Mouse (Mus musculus) intestine, postnatal 0 days (tissue): ENCODE results near the gene Yrdc. TPM values are rescaled to one million over a fixed set of nuclear protein-coding genes. Genes with fewer than 3 reads are reported as not detected.

ENCODE experiments used
- ATAC-seq: fragments of 200-750 bp; cut with Nextera tagmentation; 2 replicates; pipeline ENCODE4 v1.8.0; 2017; ENCODE audit warnings: mild to moderate bottlenecking, moderate TSS enrichment, moderate library complexity
- H3K27ac ChIP-seq: fragments of 300-500 bp; sonication (generic); 2 replicates; pipeline ENCODE4 v1.5.1; 2014; ENCODE audit warnings: mild to moderate bottlenecking, low read depth, low read length, moderate library complexity
- H3K27me3 ChIP-seq: fragments of 300-500 bp; sonication (generic); replicated peaks from 2 replicates; pipeline ENCODE4 v1.6.1; 2014; ENCODE audit warnings: low read length, mixed read lengths; ENCODE audit not compliant: control insufficient read depth, insufficient read depth
- H3K36me3 ChIP-seq: fragments of 300-500 bp; sonication (generic); 2 replicates; pipeline ENCODE4 v1.6.1; 2014; ENCODE audit warnings: mild to moderate bottlenecking, moderate library complexity; ENCODE audit not compliant: control insufficient read depth, insufficient read depth
- H3K4me1 ChIP-seq: fragments of 300-500 bp; sonication (generic); replicated peaks from 2 replicates; pipeline ENCODE4 v1.6.1; 2014; ENCODE audit warnings: antibody characterized with exemption, low read length, mixed read lengths; ENCODE audit not compliant: control insufficient read depth, insufficient read depth
- H3K4me2 ChIP-seq: fragments of 300-500 bp; sonication (generic); replicated peaks from 2 replicates; pipeline ENCODE4 v1.6.1; 2014; ENCODE audit warnings: low read depth, mild to moderate bottlenecking, moderate library complexity
- H3K4me3 ChIP-seq: fragments of 300-500 bp; sonication (generic); 2 replicates; pipeline ENCODE4 v1.5.1; 2014; ENCODE audit warnings: low read depth, low read length
- H3K9ac ChIP-seq: fragments of 300-500 bp; sonication (generic); 2 replicates; pipeline ENCODE4 v1.6.1; 2014; ENCODE audit warnings: mild to moderate bottlenecking, low read depth, low read length
- H3K9me3 ChIP-seq: fragments of 300-500 bp; sonication (generic); 2 replicates; pipeline ENCODE4 v1.6.1; 2016; ENCODE audit warnings: mixed run types; ENCODE audit not compliant: control insufficient read depth
- CTCF ChIP-seq: sonication (generic); IDR thresholded peaks from 2 replicates; pipeline ENCODE4 v1.5.1; 2016; ENCODE audit warnings: low read depth, mild to moderate bottlenecking, control low read depth, antibody characterized with exemption, moderate library complexity
- WGBS: fragments of 180-500 bp; shearing (Covaris S2); extraction: QIAGEN DNeasy Blood & Tissue Kit; methylation state at CpG from one replicate; pipeline ENCODE4 v1.1.7; 2014; 5-methylcytosine and 5-hydroxymethylcytosine counted together
- polyA plus RNA-seq: library from polyadenylated mRNA; unstranded; fragments of >200 nt; fragmentation: Nextera tagmentation; extraction: Ambion mirVana; gene quantifications from 2 replicates; pipeline ENCODE4 v1.2.1, GENCODE M21; 2015

Gene Yrdc
- polyA plus RNA-seq, 1 experiment from 2014 or later = 19.9 TPM

DNA sequence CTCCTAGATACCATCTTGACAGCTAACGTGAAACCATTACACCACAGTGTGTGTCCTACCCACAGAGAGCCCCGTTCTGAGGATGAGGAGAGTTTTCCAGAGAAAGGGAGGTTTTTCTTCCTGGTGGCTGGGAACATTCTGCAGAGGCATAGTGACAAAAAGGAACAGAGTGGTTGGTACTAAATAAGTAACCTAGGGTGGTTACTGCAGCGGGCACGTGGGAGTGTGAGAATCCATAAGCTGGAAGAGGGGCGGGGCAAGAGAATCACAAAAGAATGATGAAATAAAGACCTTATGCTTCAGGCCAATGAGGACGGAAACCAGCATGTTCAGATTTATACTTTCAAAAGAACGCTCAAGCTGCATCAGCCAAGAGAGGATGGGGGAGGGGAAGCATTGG lies 38.2 kb downstream of the Yrdc start:
- WGBS = 71% methylated on average over 7 of the region's 7 CpGs
- TF ChIP-seq CTCF = no peak
- Histone ChIP-seq H3K27me3 (peaks cover 22% of the 10 kb centered on the region), H3K36me3 (no peaks in the 10 kb centered on the region), H3K4me1 (no peaks in the 10 kb centered on the region), H3K9ac (no peak overlapping the region), H3K4me2 (no peak overlapping the region), H3K27ac (no peak overlapping the region), H3K9me3 (no peaks in the 10 kb centered on the region), H3K4me3 (no peak overlapping the region)
- ATAC-seq = no peak

DNA sequence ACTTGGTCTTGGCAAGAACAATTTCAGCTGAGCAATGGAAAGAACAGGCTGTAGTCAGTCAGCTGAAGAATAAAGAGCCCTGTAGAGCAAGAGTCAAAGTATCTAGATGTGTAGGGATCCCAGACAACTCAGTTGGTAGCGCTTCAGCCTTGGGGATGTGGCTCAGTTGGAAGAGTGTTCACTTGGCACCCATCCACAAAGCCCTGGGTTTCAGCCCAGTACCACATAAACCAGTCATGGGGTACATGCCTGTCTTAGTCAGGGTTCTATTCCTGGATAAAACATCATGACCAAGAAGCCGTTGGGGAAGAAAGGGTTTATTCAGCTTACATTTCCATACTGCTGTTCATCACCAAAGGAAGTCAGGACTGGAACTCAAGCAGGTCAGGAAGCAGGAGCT lies 39.5 kb downstream of the Yrdc start:
- no peak overlapping the region for H3K4me3 ChIP-seq
- WGBS = 86% methylated on average over 2 of the region's 2 CpGs
- no peak overlapping the region for H3K27ac ChIP-seq
- H3K36me3 ChIP-seq = no peaks in the 10 kb centered on the region
- no peaks in the 10 kb centered on the region for H3K9me3 ChIP-seq
- no peak overlapping the region for H3K4me2 ChIP-seq
- ATAC-seq = no peak
- TF ChIP-seq CTCF = no peak
- H3K9ac ChIP-seq = no peak overlapping the region
- H3K4me1 ChIP-seq = no peaks in the 10 kb centered on the region
- H3K27me3 ChIP-seq = peaks cover 31% of the 10 kb centered on the region

- TF ChIP-seq CTCF = no peak
- Histone ChIP-seq H3K27me3 (peaks cover 36% of the 10 kb centered on the region), H3K9me3 (no peaks in the 10 kb centered on the region), H3K4me2 (no peak overlapping the region), H3K4me3 (no peak overlapping the region), H3K36me3 (no peaks in the 10 kb centered on the region), H3K4me1 (no peaks in the 10 kb centered on the region), H3K27ac (no peak overlapping the region), H3K9ac (no peak overlapping the region)
- 67% methylated on average over 5 of the region's 5 CpGs for WGBS
- no peak for ATAC-seq
Observed at GRCm38 (mm10) chr4:124890831-124891230, 40.4 kb downstream of the Yrdc start.

DNA sequence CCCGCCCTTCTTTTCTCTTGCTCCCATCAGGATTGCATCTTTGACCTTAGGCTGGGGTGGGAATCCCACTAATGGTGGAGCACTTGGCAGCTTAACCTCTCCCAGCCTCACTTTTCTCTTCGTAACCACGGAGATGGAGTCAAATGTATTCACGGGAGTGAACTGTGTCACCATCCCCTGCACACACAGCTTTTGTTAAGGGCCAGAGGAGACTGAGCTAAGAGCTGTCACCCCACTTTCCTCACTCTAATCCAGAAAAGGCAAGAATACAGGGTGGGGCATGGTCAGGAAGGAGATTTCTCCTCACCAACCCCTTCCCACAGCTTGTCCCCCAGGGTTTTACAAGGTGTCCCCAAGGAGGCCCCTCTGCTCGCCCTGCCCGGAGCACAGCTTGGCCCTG lies 43.3 kb downstream of the Yrdc start:
- Histone ChIP-seq H3K27me3 (peaks cover 35% of the 10 kb centered on the region), H3K4me2 (no peak overlapping the region), H3K4me1 (no peaks in the 10 kb centered on the region), H3K9ac (no peak overlapping the region), H3K36me3 (no peaks in the 10 kb centered on the region), H3K27ac (no peak overlapping the region), H3K4me3 (no peak overlapping the region), H3K9me3 (no peaks in the 10 kb centered on the region)
- TF ChIP-seq CTCF = no peak
- 36% methylated on average over 6 of the region's 6 CpGs for WGBS
- ATAC-seq = no peak

GRCm38 (mm10) chr4:124894508-124895428 lies 44.3 kb downstream of the Yrdc start:
- H3K36me3 ChIP-seq = no peaks in the 10 kb centered on the region
- TF ChIP-seq CTCF = no peak
- no peaks in the 10 kb centered on the region for H3K9me3 ChIP-seq
- H3K4me2 ChIP-seq = peak overlapping the region; percentile 68
- no peaks in the 10 kb centered on the region for H3K4me1 ChIP-seq
- no peak overlapping the region for H3K9ac ChIP-seq
- no peak; the same call in 1 of the 2 replicates for ATAC-seq
- peak overlapping the region; percentile 36 for H3K4me3 ChIP-seq
- no peak overlapping the region for H3K27ac ChIP-seq
- H3K27me3 ChIP-seq = peaks cover 35% of the 10 kb centered on the region
- 3% methylated on average over 83 of the region's 83 CpGs for WGBS

GRCm38 (mm10) chr4:124898428-124898827 lies 47.9 kb downstream of the Yrdc start:
- no peak overlapping the region for H3K4me3 ChIP-seq
- no peak overlapping the region for H3K9ac ChIP-seq
- TF ChIP-seq CTCF = no peak
- H3K4me1 ChIP-seq = no peaks in the 10 kb centered on the region
- WGBS = 69% methylated on average over 10 of the region's 10 CpGs
- H3K27me3 ChIP-seq = peaks cover 26% of the 10 kb centered on the region
- ATAC-seq = no peak
- no peaks in the 10 kb centered on the region for H3K9me3 ChIP-seq
- no peak overlapping the region for H3K27ac ChIP-seq
- H3K36me3 ChIP-seq = no peaks in the 10 kb centered on the region
- no peak overlapping the region for H3K4me2 ChIP-seq
